Mouse (Mus musculus): ENCODE results near the gene Rpl36al. TPM values are rescaled to one million over a fixed set of nuclear protein-coding genes. Genes with fewer than 3 reads are reported as not detected.

Rpl36al gene
- polyA plus RNA-seq, 1 experiment from 2014 or later: 369 TPM

DNA sequence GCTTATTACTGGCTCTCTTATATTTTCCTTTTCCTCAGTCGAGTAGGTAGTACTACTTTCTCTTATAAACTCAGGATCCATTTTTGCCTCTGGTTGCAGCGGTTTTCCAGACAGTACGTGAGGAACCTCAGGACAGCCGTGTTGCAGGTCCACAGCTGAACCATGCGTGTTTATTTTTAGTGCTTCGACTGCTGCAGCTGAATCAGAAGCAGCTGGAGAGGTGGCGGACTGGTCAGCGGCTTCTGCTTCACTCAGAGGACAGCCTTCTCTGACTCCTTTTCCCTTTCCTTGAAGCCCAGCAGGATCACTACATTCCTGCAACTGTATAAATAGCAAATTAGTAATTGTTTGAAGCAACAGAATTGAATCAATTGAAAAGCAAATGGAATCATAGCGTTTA, 6.2 kb upstream of the Rpl36al start:
- Histone ChIP-seq H3K9ac (replicated peaks) (no peak overlapping the region), H3K27me3 (no peaks in the 10 kb centered on the region), H3K4me1 (replicated peaks) (peaks cover 17% of the 10 kb centered on the region), H3K36me3 (peaks cover 27% of the 10 kb centered on the region), H3K4me2 (replicated peaks) (no peak overlapping the region), H3K27ac (no peak overlapping the region), H3K4me3 (replicated peaks) (no peak overlapping the region), H3K9me3 (no peaks in the 10 kb centered on the region)
- no peak for ATAC-seq
- WGBS: 93% methylated on average over 9 of the region's 9 CpGs

DNA sequence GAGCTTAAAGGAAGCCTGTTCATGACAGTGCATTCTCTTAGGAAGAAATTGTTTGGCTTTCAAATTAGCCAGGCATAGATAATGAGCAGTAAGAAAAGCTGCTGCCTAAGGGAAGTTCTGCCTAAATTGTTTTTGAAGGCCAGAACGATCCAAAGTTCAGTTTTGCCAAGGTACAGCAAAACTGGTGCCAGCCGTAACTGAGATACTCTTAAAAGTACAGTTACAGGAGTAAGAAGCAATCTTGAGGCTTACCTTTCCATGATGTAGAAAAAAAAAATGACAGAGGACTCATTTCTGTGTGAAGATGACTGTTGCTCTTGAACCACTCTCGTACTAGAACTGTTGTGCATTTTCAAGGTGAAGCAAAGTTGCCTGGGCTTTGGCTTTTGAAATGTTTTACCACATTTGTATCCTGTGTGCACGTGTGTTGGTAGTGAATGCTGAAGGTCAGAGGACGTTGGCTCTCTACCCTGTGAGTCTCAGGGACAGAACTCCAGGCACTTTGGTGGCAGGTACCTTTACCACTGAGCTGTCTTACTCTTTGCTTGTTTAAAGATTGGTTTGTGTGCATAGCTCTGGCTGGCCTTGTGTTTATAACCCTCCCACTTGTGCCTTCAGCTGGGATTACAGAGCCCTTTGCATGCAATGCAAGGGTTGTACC, 3.1 kb upstream of the Rpl36al start:
- H3K4me1 ChIP-seq (replicated peaks): peaks cover 28% of the 10 kb centered on the region
- H3K9ac ChIP-seq (replicated peaks): peak overlapping the region; percentile 5; the same call in 1 of the 2 replicates
- WGBS: 75% methylated on average over 5 of the region's 5 CpGs
- H3K9me3 ChIP-seq: no peaks in the 10 kb centered on the region
- H3K36me3 ChIP-seq: peaks cover 28% of the 10 kb centered on the region
- no peak overlapping the region for H3K4me3 ChIP-seq (replicated peaks)
- no peak for ATAC-seq
- peak overlapping the region; percentile 7; the same call in 1 of the 2 replicates for H3K4me2 ChIP-seq (replicated peaks)
- no peak overlapping the region for H3K27ac ChIP-seq
- no peaks in the 10 kb centered on the region for H3K27me3 ChIP-seq

DNA sequence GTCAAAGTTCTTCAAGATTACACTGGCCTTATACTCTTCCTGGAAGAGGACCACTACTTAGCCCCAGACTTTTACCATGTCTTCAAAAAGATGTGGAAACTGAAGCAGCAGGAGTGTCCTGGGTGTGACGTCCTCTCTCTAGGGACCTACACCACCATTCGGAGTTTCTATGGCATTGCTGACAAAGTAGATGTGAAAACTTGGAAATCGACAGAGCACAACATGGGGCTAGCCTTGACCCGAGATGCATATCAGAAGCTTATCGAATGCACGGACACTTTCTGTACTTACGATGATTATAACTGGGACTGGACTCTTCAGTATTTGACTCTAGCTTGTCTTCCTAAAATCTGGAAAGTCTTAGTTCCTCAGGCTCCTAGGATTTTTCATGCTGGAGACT, 1.5 kb upstream of the Rpl36al start:
- no peak for ATAC-seq
- Histone ChIP-seq H3K36me3 (peaks cover 28% of the 10 kb centered on the region), H3K27ac (no peak overlapping the region), H3K4me2 (replicated peaks) (peak overlapping the region; percentile 90), H3K9ac (replicated peaks) (peak overlapping the region; percentile 92), H3K9me3 (no peaks in the 10 kb centered on the region), H3K27me3 (no peaks in the 10 kb centered on the region), H3K4me1 (replicated peaks) (peaks cover 28% of the 10 kb centered on the region), H3K4me3 (replicated peaks) (peak overlapping the region; percentile 90)
- WGBS: 77% methylated on average over 7 of the region's 7 CpGs

DNA sequence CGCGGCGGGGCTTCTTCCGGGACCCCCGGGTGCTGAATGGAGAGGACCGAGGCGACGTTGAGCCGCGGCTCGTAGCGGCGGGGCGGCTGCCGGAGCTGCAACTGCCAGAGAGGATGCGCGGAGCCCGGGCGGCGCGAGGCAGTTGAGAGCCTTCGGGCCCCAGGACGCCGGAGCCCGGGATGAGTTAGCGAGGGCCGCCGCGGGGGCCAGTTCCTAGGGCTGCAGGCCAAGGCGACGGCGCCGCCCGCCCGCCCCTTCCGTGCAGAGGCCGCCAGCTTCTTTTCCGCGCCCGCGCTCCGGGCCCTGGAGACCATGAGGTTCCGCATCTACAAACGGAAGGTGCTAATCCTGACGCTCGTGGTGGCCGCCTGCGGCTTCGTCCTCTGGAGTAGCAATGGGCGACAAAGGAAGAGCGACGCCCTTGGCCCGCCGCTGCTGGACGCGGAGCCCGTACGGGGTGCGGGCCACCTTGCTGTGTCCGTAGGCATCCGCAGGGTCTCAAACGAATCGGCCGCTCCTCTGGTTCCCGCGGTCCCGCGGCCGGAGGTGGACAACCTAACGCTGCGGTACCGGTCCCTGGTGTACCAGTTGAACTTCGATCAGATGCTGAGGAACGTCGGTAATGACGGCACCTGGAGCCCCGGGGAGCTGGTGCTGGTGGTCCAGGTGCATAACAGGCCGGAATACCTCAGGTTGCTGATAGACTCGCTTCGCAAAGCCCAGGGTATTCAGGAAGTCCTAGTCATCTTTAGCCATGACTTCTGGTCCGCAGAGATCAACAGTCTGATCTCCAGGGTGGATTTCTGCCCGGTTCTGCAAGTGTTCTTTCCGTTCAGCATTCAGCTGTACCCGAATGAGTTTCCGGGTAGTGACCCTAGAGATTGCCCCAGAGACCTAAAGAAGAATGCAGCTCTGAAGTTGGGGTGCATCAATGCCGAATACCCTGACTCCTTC, 736 bp upstream of the Rpl36al start:
- Histone ChIP-seq H3K9me3 (no peaks in the 10 kb centered on the region), H3K4me1 (replicated peaks) (peaks cover 28% of the 10 kb centered on the region), H3K9ac (replicated peaks) (peak overlapping the region; percentile 92), H3K36me3 (peaks cover 23% of the 10 kb centered on the region), H3K27ac (peak overlapping the region; percentile 94), H3K27me3 (no peaks in the 10 kb centered on the region), H3K4me3 (replicated peaks) (peak overlapping the region; percentile 90), H3K4me2 (replicated peaks) (peak overlapping the region; percentile 90)
- peak; percentile 76 for ATAC-seq
- WGBS: 3% methylated on average over 73 of the region's 86 CpGs

DNA sequence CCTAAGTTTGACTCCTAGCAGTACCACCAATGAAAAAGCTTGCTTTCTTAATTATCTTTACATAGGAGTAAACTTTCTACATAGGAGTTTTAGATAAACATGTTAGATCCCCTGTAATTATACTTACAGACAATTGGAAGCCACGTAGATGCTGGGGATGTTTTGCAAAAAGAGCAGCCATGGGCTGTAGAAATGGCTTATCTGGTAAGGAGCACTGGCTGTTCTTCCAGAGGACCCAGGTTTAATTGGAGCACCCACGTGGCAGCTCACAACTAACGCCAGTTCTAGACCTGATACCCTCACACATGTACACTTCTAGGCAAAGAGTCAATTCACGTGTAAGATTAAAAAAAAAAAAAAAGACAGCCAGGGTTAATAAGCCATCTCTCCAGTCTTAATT, 2.1 kb downstream of the Rpl36al start:
- no peak overlapping the region for H3K27ac ChIP-seq
- peaks cover 21% of the 10 kb centered on the region for H3K4me1 ChIP-seq (replicated peaks)
- no peak overlapping the region for H3K9ac ChIP-seq (replicated peaks)
- no peak for ATAC-seq
- H3K4me2 ChIP-seq (replicated peaks): no peak overlapping the region
- no peaks in the 10 kb centered on the region for H3K9me3 ChIP-seq
- H3K36me3 ChIP-seq: peaks cover 9% of the 10 kb centered on the region; the same call in 1 of the 2 replicates
- H3K4me3 ChIP-seq (replicated peaks): no peak overlapping the region
- WGBS: 88% methylated on average over 4 of the region's 4 CpGs
- no peaks in the 10 kb centered on the region for H3K27me3 ChIP-seq

DNA sequence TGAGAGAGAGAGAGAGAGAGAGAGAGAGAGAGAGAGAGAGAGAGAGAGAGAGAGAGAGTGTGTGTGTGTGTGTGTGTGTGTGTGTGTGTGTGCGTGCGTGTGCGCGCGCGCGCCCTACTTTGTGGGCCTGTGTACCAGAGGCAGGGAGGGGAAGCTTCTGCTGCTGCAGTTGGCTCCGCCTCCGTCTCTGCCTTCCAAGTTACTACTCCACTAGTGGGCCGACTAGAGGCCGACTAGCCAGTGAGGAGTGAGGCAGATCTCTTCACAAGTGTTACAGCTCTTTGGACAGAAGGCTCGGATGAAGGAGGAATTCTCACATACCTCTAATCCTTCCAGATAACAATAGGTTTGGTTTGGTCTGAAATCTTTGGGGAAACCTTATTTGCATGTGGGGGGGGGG, 4.5 kb downstream of the Rpl36al start:
- WGBS: 68% methylated on average over 11 of the region's 12 CpGs
- no peaks in the 10 kb centered on the region for H3K27me3 ChIP-seq
- H3K9ac ChIP-seq (replicated peaks): no peak overlapping the region
- H3K4me3 ChIP-seq (replicated peaks): no peak overlapping the region
- no peak overlapping the region for H3K27ac ChIP-seq
- no peaks in the 10 kb centered on the region for H3K9me3 ChIP-seq
- ATAC-seq: no peak
- peaks cover 9% of the 10 kb centered on the region; the same call in 1 of the 2 replicates for H3K36me3 ChIP-seq
- no peak overlapping the region for H3K4me2 ChIP-seq (replicated peaks)
- peaks cover 7% of the 10 kb centered on the region for H3K4me1 ChIP-seq (replicated peaks)

DNA sequence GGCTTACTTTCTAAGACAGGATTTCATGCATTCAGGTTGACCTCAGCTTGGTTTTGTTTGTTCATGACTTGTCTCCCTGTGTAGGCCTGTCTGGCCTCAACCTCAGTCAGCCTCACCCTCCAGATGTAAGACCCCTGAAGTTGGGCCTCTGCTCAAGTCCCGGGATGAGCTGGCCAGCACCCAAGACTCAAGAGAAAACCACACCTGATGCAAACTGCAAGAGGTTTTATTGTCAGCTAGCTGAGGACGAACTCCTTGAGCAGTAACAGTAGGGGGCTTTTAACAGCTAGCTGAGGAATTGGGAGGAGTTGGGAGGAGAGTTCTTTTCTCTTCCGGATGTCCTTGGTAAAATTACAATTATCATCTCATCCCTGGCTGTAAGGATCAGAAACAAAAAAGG, 6.4 kb downstream of the Rpl36al start:
- H3K4me3 ChIP-seq (replicated peaks): no peak overlapping the region
- 81% methylated on average over 3 of the region's 3 CpGs for WGBS
- no peak for ATAC-seq

DNA sequence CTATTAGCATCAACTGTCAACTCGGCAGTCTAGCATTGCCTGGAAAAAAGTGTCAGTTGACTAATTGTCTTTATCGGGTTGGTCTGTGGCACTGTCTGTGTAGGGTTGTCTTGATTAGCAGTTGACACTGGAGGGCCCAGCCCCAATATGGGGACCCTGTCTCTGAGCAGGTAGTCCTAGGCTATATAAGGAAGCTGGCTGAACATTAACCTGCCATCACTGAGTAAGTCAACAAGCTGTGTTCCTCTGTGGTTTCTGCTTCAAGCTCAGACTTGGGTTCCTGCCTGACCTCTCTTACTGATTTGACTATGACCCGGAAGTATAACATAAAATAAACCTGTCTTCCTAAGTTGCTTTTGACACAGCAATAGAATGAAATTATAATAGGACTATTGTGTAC, 7.9 kb downstream of the Rpl36al start:
- no peaks in the 10 kb centered on the region for H3K4me1 ChIP-seq (replicated peaks)
- peaks cover 2% of the 10 kb centered on the region; the same call in 1 of the 2 replicates for H3K36me3 ChIP-seq
- H3K9me3 ChIP-seq: no peaks in the 10 kb centered on the region
- H3K4me2 ChIP-seq (replicated peaks): no peak overlapping the region
- no peak overlapping the region for H3K27ac ChIP-seq
- H3K9ac ChIP-seq (replicated peaks): no peak overlapping the region
- 93% methylated on average over 3 of the region's 3 CpGs for WGBS
- H3K27me3 ChIP-seq: no peaks in the 10 kb centered on the region
- no peak for ATAC-seq
- H3K4me3 ChIP-seq (replicated peaks): no peak overlapping the region

More for the DNA sequence above, 6.4 kb downstream of the Rpl36al start:
- H3K27ac ChIP-seq: no peak overlapping the region
- peaks cover 9% of the 10 kb centered on the region; the same call in 1 of the 2 replicates for H3K36me3 ChIP-seq
- H3K9ac ChIP-seq (replicated peaks): no peak overlapping the region
- H3K4me1 ChIP-seq (replicated peaks): no peaks in the 10 kb centered on the region
- H3K4me2 ChIP-seq (replicated peaks): no peak overlapping the region
- H3K9me3 ChIP-seq: no peaks in the 10 kb centered on the region
- H3K27me3 ChIP-seq: no peaks in the 10 kb centered on the region

DNA sequence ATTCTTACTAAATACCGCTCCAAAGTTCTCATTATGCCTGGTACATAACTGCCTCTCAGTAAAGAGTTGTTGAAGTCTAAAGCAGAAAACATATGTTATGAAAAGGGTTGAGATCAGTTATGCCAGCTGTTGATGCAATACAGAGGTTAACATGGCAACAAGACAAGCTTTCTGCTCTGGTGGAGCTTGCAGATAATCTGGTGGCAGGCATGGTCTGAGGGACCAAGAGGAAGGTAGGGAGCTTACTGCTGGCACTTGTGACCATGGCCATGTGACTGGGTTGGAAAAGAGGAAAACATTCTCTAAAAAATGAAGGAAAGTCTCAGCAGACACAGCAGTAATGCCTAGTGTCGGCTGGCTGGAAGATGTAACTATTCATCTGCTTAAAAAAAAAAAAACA, 12.6 kb downstream of the Rpl36al start:
- no peaks in the 10 kb centered on the region for H3K9me3 ChIP-seq
- H3K4me3 ChIP-seq (replicated peaks): no peak overlapping the region
- H3K27ac ChIP-seq: no peak overlapping the region
- H3K9ac ChIP-seq (replicated peaks): no peak overlapping the region
- no peaks in the 10 kb centered on the region for H3K27me3 ChIP-seq
- no peaks in the 10 kb centered on the region for H3K36me3 ChIP-seq
- no peak for ATAC-seq
- 97% methylated on average over 2 of the region's 2 CpGs for WGBS
- no peak overlapping the region for H3K4me2 ChIP-seq (replicated peaks)
- H3K4me1 ChIP-seq (replicated peaks): peaks cover 16% of the 10 kb centered on the region

DNA sequence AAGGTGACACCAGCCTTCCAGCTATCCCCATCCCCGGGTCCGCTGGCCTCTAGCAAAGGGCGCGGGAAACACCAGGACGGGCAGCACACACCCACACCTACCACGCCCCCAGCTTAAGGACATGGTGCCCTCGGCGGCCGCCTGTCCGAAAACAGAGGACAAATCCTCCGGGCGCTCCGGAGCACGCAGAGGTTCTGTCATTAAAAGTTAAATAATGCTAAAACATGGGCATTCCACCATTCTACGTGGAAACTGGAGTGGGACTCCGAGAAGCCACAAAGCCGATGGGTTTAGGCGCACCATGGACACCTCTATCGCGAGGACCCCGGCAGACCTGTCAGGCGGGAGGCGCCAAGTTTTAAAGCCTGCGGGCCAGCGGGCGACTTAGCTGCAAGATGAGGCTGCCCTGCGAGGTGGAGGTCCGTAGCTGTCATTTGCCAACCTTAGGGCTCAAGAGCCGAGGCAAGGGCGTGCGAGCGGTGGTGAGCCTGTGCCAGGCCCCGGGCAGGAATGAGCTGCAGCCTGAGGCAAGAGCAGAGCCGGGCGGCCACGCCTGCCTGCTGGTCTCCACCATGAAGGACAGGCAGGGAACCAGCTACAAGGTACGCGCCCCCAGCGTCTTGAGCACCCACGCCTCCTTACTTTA, 15.3 kb downstream of the Rpl36al start, which contains the start of gene Lrr1:
Gene Lrr1 (plus strand): TSS at position 354 of the 646 bp plus-strand sequence.
- H3K9me3 ChIP-seq: no peaks in the 10 kb centered on the region
- no peaks in the 10 kb centered on the region for H3K36me3 ChIP-seq
- H3K9ac ChIP-seq (replicated peaks): peak within 1 kb of the TSS; percentile 65
- H3K4me3 ChIP-seq (replicated peaks): peak within 1 kb of the TSS; percentile 66
- H3K27me3 ChIP-seq: no peaks in the 10 kb centered on the region
- peak within 1 kb of the TSS; percentile 96 for H3K4me2 ChIP-seq (replicated peaks)
- WGBS: 0% methylated on average over 40 of the region's 40 CpGs
- peak within 1 kb of the TSS; percentile 71 for H3K27ac ChIP-seq
- ATAC-seq: peak; percentile 96
- peaks cover 16% of the 10 kb centered on the region for H3K4me1 ChIP-seq (replicated peaks)

DNA sequence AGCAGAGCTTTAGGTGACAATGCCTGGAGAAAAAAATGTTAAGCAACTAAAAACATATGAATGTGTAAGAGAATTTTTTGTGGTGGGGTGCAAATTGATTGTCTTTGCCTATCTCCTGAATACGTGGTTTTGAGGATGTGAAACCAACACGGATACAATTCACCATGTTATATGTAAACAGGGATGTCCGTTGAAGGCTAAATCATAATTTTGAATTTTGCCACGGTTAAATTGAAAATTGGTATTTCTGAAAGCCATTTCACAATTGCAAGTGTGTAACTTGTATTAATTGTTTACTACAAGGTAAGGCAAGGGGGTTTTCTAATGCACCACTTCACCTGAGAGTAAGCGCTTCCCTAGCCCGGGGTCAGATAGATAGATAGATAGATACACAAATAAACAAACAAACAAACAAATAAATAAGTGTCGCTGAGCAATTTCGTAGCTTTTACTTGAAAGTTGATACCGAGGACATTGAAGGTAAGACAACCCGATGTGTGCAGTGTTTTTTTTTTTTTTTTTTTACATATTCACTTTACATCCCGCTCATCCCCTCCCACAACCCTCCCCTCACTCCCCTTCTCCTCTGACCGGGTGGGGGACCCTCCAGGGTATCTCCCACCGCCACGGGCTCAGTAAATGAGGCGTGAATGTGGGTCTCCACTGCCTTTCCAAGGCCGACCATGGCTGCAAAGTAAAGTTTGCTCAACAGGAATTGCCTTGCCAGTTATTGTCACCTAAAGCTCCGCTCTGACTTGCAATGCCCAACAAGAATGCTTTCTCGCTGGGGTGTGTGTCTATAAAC, 16.0 kb downstream of the Rpl36al start:
- H3K9me3 ChIP-seq: no peaks in the 10 kb centered on the region
- no peaks in the 10 kb centered on the region for H3K27me3 ChIP-seq
- peak overlapping the region; percentile 65 for H3K9ac ChIP-seq (replicated peaks)
- H3K36me3 ChIP-seq: no peaks in the 10 kb centered on the region
- peaks cover 16% of the 10 kb centered on the region for H3K4me1 ChIP-seq (replicated peaks)
- peak overlapping the region; percentile 96 for H3K4me2 ChIP-seq (replicated peaks)
- H3K27ac ChIP-seq: peak overlapping the region; percentile 71
- ATAC-seq: peak; percentile 78
- WGBS: 7% methylated on average over 18 of the region's 18 CpGs
- H3K4me3 ChIP-seq (replicated peaks): peak overlapping the region; percentile 66
